Mouse (Mus musculus) retina, postnatal 1 day (tissue): Measurements from ENCODE around the gene Eya3.
A peak's percentile ranks its signal among the peaks of the same experiment; 100 is the strongest.
"Not testable (repeated sequence)": the region's sequence is repeated elsewhere in the genome, so short reads cannot be mapped to it uniquely, and the experiment has no call there.

Experiments used
- DNase-seq: peaks from one replicate; pipeline ENCODE4 v3.0.0-alpha.2; 2012

The Eya3 gene

DNA sequence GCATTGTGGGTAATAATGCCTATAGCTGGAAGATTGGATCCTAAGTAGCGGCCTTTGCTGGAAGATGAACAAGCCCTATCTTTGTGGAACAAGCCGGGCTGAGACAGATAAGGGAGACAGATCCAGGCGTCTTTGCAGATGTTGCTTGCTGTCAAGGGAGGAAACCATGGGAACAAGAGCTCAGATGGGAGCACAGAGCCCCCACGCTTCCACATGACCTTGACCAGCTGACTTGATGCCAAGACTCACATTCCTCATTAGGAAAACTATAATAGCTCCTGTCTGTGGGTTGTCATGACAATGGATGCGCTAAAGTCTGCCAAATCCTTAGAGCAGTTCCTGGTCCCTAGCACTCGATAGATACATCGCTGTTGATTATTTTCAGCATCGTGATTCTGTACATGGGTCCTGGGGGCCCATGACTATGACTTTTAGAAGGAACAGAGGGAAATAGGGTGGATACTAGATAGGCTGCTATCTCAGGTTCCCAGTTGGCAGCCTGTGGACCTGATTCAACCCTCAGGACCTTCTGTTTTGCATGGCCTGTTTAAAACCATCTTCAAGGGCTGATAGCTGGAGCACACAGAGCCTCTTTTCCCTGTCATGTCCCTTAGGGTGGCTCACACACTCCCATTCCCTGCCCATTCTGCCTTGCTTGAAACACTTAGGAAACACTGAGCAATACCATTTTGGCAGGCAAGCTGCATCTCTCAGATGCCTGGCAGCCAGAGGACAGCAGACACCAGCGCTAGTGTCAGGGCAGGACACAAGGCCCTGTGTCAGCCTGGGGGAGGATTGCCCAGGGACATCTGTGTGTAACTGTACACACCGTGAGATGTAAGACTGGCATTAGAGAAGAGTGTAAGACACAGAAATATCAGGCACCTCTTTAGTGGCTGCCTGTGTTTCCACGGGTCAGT, 105.5 kb downstream of the Eya3 start:
- peak; percentile 39 for DNase-seq

DNA sequence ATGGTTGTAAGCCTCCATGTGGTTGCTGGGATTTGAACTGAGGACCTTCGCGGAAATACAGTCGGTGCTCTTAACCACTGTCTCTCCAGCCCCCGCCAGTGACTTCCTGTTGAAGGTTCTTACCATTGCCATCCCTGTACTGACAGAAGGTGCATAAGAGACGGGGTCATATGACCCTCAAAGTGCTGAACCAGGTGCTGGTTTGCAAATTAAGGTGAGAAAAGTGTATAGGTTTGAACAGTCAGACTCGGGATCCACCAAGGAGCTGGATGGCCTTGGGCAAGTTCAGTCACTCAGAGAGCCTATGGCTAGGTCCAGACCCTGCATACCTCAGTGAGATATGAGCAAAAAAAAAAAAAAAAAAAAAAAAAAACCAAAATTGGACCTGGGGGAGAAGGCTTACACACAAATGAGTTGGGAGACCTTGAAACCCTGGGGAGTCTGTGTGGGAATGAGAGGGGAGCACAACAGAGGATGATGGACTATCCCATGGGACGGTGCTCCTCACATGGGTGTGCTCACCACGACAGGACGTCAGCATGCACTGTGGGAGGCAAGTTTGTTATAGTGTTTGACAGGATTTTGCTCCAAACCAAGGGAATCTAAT, 108.2 kb downstream of the Eya3 start:
- DNase-seq = no peak

DNA sequence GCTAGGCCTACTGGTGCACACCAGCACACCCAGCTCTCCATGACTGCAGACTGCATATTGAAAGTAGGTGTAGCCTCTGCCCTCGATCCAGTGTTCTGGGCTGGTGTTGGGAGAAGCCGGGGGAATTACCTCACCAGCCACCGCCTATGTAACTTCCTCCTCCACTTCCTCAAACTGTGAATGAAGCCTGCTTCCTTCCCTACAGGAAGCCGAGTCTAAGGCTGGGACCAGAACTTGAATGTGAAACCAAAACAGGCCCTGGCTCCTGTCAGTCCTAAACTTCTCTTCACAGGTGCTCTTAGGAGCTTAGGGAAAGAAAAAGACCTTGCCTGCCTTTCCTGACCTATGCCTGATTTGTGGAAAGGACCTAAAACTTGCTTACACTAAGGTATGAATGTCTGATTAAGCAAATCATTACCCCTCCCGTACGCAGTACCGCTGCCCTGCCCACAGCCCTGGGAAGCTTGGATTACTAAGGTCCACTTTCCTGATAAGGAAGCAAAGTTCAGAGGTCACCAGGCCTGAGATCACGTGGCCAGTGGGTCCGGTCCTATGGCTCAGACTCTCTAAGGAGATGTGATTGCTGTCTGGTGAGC, 109.0 kb downstream of the Eya3 start:
- DNase-seq = no peak

DNA sequence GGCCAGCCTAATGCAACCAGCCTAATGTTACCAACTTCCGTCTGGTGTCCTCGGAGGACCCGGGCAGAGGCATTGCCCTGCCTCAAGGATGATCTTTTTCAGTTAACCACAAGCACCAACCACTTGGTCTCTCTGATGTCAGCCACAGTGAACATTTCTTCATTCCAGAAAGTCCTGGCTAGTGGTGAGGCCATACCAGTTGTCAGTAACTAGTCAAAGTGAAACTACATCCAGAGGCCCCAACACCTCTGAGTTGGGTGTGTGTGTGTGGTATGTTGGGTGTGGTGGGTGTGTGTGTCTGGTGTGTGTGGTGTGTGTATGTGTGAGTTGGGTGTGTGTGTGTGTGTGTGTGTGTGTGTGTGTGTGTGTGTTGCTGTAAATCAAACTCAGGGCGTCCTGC, 110.0 kb downstream of the Eya3 start:
- no peak for DNase-seq

GRCm38 (mm10) chr4:132749258-132749982, 110.6 kb downstream of the Eya3 start:
- no peak for DNase-seq

GRCm38 (mm10) chr4:132752992-132753391, 114.2 kb downstream of the Eya3 start:
- DNase-seq = no peak

DNA sequence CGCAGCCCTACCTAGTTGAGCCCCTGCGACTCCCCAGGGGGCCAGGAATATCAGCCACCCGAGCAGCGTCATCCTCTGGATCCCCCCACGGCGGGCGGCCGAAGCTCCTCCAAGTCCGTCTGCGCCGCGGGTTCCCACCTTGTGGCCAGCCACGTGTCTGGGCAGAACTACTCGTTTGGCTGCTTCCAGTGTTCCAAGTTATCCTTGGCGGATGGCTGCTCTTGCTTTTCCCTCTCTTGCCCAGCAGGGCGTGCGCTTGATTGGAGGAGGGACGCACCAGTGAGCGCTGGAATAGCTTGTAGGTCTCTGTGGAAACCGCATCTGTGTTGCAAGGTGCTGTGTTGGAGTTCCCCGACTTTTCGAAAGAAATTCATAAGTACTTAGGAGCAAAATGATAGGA, 118.2 kb downstream of the Eya3 start, which contains the start of gene Smpdl3b:
Smpdl3b (minus strand) TSS at position 279 of the 400 bp plus-strand sequence.
- peak; percentile 84 for DNase-seq

DNA sequence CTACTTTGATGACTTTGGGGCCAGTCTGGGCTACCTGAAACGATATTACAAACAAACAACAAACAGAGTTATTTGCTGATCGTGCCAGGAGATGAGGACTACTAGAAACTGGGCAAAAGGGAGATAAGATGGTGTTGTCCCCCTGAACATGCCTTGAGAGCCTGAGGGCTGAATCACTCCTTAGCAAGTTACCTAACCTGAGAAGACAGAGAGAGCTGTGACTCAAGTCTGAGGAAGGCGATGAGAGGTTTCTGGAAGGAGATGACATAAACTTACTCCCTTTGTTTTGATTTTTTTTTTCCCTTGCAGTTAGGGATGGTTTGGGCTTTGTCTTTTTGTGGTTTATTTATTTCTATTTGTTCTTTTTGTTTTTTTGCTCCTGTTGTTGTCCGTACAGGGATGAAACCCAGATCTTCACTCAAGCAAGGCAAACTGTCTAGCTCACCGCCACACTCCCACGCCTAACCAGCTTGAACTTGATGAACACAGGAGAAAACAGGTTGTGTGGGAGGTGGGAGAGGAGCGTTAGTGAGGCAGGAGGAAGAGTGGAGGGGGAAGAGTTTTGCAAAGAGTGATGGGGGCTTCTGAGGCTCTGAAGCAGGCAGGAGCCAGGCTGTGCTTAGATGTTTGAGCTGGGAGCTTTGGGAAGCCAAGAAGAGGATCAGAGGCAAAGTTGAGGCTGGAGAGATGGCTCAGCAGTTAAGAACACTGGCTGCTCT, 119.0 kb downstream of the Eya3 start:
- no peak for DNase-seq

DNA sequence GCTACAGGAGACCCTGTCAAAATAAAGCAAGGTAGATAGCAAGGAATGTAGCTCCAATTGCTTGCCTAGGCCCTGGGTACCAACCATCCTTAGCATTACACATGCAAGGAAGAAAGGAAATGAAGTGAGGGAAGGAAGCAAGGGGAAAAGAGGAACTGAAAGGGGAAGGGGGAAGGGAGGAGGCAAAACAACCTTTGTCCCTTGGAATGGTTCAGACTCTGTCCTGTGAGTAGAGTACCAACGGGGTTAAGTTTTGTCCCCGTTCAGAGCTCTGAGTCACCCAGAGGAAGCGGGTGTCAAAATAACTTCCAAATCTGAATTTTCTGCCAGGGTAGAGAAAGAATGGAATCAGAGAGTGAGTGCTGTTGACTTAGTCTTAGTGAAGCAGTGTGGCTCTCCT, 121.5 kb downstream of the Eya3 start:
- DNase-seq = no peak

DNA sequence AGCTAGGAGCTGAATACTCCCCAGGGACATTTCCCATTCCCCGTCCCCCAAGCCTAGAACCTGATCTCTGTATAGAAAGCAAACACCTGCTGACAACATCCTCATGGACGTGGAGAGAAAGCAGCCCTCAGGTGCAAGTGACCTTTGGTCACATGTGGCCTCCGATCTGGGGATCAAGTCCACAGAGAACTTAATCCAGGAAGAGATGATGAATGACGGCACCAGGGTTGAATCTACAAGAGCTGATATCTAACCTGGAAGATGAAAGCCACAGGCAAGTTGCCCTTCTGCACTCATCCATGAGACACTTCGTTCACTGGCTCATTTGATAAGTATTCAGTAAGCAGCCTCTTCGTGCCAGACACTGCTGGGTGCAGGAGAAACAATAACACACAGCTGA, 123.8 kb downstream of the Eya3 start:
- DNase-seq = no peak

- DNase-seq = not testable (repeated sequence)
These were observed 124.3 kb downstream of the Eya3 start for GRCm38 (mm10) chr4:132763125-132763524.

- DNase-seq = peak; percentile 100
These were observed 129.4 kb downstream of the Eya3 start, which contains the start of gene Rpa2 for GRCm38 (mm10) chr4:132767914-132768876. Rpa2 (plus strand) TSS chr4:132768332.

GRCm38 (mm10) chr4:132771776-132772175, 133.0 kb downstream of the Eya3 start:
- no peak for DNase-seq
